Comparison of ENCODE assay signal across 16 mouse cellular contexts in genomic region chr7:130435776-130436175, GRCm38 (mm10).
"Had no signal": no experiment of that assay in that cellular context is flagged by ENCODE, and none has a peak within 500 bp of the region (broad histone marks: within the 10 kb centered on the region; RNA-seq: fewer than 3 reads in every experiment).

No protein-coding gene starts in this region.

- DNase-seq: kidney, postnatal 25 days; layer of hippocampus, postnatal 36 days; liver, embryonic 13.5 days; lung, adult 2 months; lung, postnatal 14 days; lung, postnatal 4 days; midbrain, embryonic 14.5 days; right cerebral cortex, adult 18-20 months; right cerebral cortex, postnatal 14 days; right cerebral cortex, postnatal 4 days; thymus, postnatal 25 days had no signal

- H3K4me1 ChIP-seq: neural tube, embryonic 12.5 days; neural tube, embryonic 15.5 days had no signal

- H3K36me3 ChIP-seq: neural tube, embryonic 12.5 days; neural tube, embryonic 15.5 days had no signal

- H3K9me3 ChIP-seq: liver, embryonic 13.5 days; neural tube, embryonic 12.5 days; neural tube, embryonic 15.5 days had no signal

- H3K9ac ChIP-seq: liver, embryonic 13.5 days; neural tube, embryonic 12.5 days; neural tube, embryonic 15.5 days had no signal

- H3K27ac ChIP-seq: kidney, postnatal 0 days; left cerebral cortex, adult 2 months; liver, embryonic 13.5 days; neural tube, embryonic 12.5 days; neural tube, embryonic 15.5 days had no signal

- H3K4me2 ChIP-seq: liver, embryonic 13.5 days; midbrain, embryonic 11.5 days; neural tube, embryonic 12.5 days; neural tube, embryonic 15.5 days had no signal

- H3K27me3 ChIP-seq: liver, embryonic 13.5 days; neural tube, embryonic 12.5 days; neural tube, embryonic 15.5 days had no signal

- H3K4me3 ChIP-seq: left cerebral cortex, adult 2 months; liver, embryonic 13.5 days; neural tube, embryonic 12.5 days; neural tube, embryonic 15.5 days had no signal
